16 mouse cellular contexts compared by ENCODE assay signal in the genomic region with DNA sequence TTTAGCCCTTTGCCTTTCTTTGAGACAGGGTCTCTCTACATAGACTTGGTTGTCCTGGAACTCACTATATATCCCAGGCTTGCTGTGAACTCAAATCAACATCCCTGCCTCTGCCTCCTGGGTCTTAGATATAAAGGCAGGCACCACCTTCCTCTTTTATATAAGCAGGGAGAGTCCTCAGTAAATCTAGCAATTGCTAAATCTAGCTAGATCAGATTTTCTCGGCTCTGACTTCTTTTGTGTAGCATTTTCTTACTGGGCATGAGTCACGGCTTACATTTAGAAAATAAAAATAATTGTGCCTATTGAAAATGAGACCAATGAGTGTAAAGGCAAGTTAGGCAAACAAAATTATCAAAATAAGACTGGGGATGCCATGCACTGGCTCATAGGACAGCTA.
"Had no signal": no experiment of that assay in that cellular context is flagged by ENCODE, and none has a peak within 500 bp of the region (broad histone marks: within the 10 kb centered on the region; RNA-seq: fewer than 3 reads in every experiment).

No protein-coding gene starts in this region.

- H3K27ac ChIP-seq: midbrain, embryonic 10.5 days; midbrain, embryonic 12.5 days; neural tube, embryonic 13.5 days; stomach, embryonic 15.5 days; stomach, postnatal 0 days had no signal

- H3K9me3 ChIP-seq: midbrain, embryonic 10.5 days; midbrain, embryonic 12.5 days; neural tube, embryonic 13.5 days; stomach, embryonic 15.5 days had no signal

- H3K4me2 ChIP-seq: lung, embryonic 14.5 days; midbrain, embryonic 12.5 days; neural tube, embryonic 13.5 days; stomach, embryonic 15.5 days had no signal

- ATAC-seq: midbrain, embryonic 16.5 days had no signal

- H3K4me3 ChIP-seq: midbrain, embryonic 10.5 days; midbrain, embryonic 12.5 days; myocyte; neural tube, embryonic 13.5 days; stomach, embryonic 15.5 days had no signal

- H3K4me1 ChIP-seq: midbrain, embryonic 10.5 days; midbrain, embryonic 12.5 days; neural tube, embryonic 13.5 days; stomach, embryonic 15.5 days had no signal

- H3K9ac ChIP-seq: lung, embryonic 14.5 days; midbrain, embryonic 12.5 days; neural tube, embryonic 13.5 days; stomach, embryonic 15.5 days had no signal

- H3K36me3 ChIP-seq: midbrain, embryonic 10.5 days; midbrain, embryonic 12.5 days; neural tube, embryonic 13.5 days; stomach, embryonic 15.5 days had no signal

- H3K27me3 ChIP-seq: midbrain, embryonic 12.5 days; neural tube, embryonic 13.5 days; stomach, embryonic 15.5 days had no signal

- DNase-seq: lung, adult 18-20 months; lung, embryonic 14.5 days; lung, postnatal 10 days; lung, postnatal 4 days; midbrain, embryonic 14.5 days; right cerebral cortex, postnatal 25 days; thymus, adult 18-20 months; thymus, postnatal 14 days; thymus, postnatal 36 days had no signal
